Mouse (Mus musculus) ES-E14 (cell line): ENCODE results near the gene Ebf1. TPM values are rescaled to one million over a fixed set of nuclear protein-coding genes. Genes with fewer than 3 reads are reported as not detected.

Experiments used
- DNase-seq: peaks from one replicate; pipeline ENCODE4 v3.0.0-alpha.2; 2013; ENCODE audit warnings: low read depth, low spot score
- H3K27ac ChIP-seq: 2 replicates; pipeline ENCODE4 v1.5.1; 2012; ENCODE audit warnings: low read depth, mild to moderate bottlenecking, low read length, moderate library complexity, mixed read lengths; ENCODE audit not compliant: poor library complexity, insufficient read depth, severe bottlenecking
- H3K36me3 ChIP-seq: 2 replicates; pipeline ENCODE4 v1.6.1; 2012; ENCODE audit warnings: mild to moderate bottlenecking, low read length, moderate library complexity, mixed read lengths; ENCODE audit not compliant: control insufficient read depth, poor library complexity, insufficient read depth, severe bottlenecking
- H3K4me1 ChIP-seq, 2 experiments: fragments of 150-350 bp in 1 of 2; sonication (generic) in 1 of 2; 2 replicates each; pipeline ENCODE4 v1.6.1; 2012; ENCODE audit warnings: low read length in 2 of 2, mild to moderate bottlenecking in 1 of 2, mixed read lengths in 1 of 2; ENCODE audit not compliant: control insufficient read depth in 2 of 2, insufficient read depth in 2 of 2, poor library complexity in 1 of 2
- H3K4me3 ChIP-seq, 2 experiments: fragments of 150-350 bp in 1 of 2; sonication (generic) in 1 of 2; 2 replicates each; pipeline ENCODE4 v1.5.1; 2012; ENCODE audit warnings: low read length in 2 of 2, low read depth in 1 of 2, mild to moderate bottlenecking in 1 of 2, mixed read lengths in 1 of 2; ENCODE audit not compliant: insufficient read depth in 1 of 2, poor library complexity in 1 of 2, severe bottlenecking in 1 of 2
- H3K9ac ChIP-seq: 2 replicates; pipeline ENCODE4 v1.6.1; 2012; ENCODE audit warnings: low read depth, mild to moderate bottlenecking, low read length, mixed read lengths; ENCODE audit not compliant: poor library complexity, insufficient read depth, severe bottlenecking
- H3K9me3 ChIP-seq: fragments of 150-350 bp; sonication (generic); 2 replicates; pipeline ENCODE4 v1.6.1; 2012; ENCODE audit warnings: low read depth, mild to moderate bottlenecking, low read length; ENCODE audit not compliant: control insufficient read depth, insufficient read depth
- CHD2 ChIP-seq: IDR thresholded peaks from 2 replicates; pipeline ENCODE4 v1.6.1; 2014; ENCODE audit warnings: mild to moderate bottlenecking, low read depth, low read length, inconsistent platforms
- HCFC1 ChIP-seq: IDR thresholded peaks from 2 replicates; pipeline ENCODE4 v1.6.1; 2012; ENCODE audit warnings: low read length, inconsistent platforms, borderline replicate concordance; ENCODE audit not compliant: insufficient read depth
- MAFK ChIP-seq: IDR thresholded peaks from 2 replicates; pipeline ENCODE4 v1.6.1; 2014; ENCODE audit warnings: mild to moderate bottlenecking, low read depth, low read length, inconsistent platforms; ENCODE audit not compliant: insufficient read depth
- ZC3H11A ChIP-seq: IDR thresholded peaks from 2 replicates; pipeline ENCODE4 v1.6.1; 2012; ENCODE audit warnings: low read depth, mild to moderate bottlenecking, inconsistent platforms, low read length, borderline replicate concordance
- ZNF384 ChIP-seq: IDR thresholded peaks from 2 replicates; pipeline ENCODE4 v1.6.1; 2012; ENCODE audit warnings: low read depth, low read length, inconsistent platforms
- in situ Hi-C, 2 experiments: fragments of 600-800 bp; cut with MboI; formaldehyde crosslinking; loops; one replicate each; pipeline ENCODE4 v1.15.1; 2025; ENCODE audit warnings: low sequenced_read_pairs in 2 of 2, inconsistent platforms in 1 of 2; ENCODE audit not compliant: unreplicated experiment in 2 of 2
- total RNA-seq: library from RNA; depleted of rRNA; stranded (reverse); fragments of 300-350 nt; gene quantifications from 2 replicates; pipeline ENCODE4 v1.2.3, GENCODE M21; 2012

Ebf1 gene
- total RNA-seq, 1 experiment = 3.2 TPM

- TF ChIP-seq ZNF384 = no peak
- no peak for TF ChIP-seq HCFC1
- no peak for TF ChIP-seq ZC3H11A
- no peak for TF ChIP-seq CHD2
- no peak for TF ChIP-seq MAFK
- no peak for DNase-seq
- Histone ChIP-seq H3K9ac (no peak overlapping the region), H3K4me3 (peak overlapping the region in 1 of 2 experiments; percentile 29; a peak in 2 of 4 replicates), H3K27ac (no peak overlapping the region), H3K36me3 (no peaks in the 10 kb centered on the region), H3K9me3 (no peaks in the 10 kb centered on the region), H3K4me1 (no peaks in the 10 kb centered on the region)
- in situ Hi-C loops = no loop called here
These were observed 48.1 kb downstream of the Ebf1 start for GRCm38 (mm10) chr11:44665156-44665682.

DNA sequence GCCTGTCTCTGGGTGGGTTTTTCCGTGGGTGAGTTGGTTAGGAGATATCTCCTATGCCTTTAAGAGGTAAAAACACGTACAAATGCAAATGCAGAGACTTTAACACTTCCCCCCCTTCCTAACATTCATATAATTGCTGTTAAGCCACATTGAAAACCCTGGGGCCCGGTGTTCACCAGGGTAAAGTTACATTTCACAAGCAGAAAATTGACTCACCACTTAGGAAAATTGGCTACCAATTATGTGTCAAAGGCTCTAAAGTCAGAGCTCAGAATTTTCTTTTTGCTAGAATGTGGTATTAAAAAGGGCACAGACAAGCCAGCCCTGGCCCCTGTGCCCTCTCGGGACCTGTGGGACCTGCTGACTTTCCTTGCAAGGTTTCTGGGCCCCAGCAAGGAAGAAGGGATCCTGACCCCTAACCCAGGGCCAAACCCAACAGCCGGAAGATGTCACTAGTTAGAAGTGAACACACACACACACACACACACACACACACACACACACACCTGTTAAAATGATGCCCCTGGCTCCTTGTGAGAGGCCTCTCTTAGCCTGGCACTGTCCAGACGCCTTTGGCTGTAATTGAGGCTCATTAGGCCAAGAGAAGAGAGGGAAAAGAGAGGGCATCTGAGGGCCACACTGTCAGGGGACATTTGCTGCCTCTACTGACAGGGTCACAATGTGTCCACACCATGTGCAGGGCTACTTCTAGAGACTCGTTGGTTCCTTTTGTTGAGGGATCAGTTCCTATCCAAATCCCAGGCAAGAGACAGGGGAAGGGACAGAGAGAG is 48.8 kb downstream of the Ebf1 start:
- Histone ChIP-seq H3K27ac (no peak overlapping the region), H3K4me1 (no peaks in the 10 kb centered on the region), H3K9ac (no peak overlapping the region), H3K9me3 (no peaks in the 10 kb centered on the region), H3K4me3 (no peak overlapping the region), H3K36me3 (no peaks in the 10 kb centered on the region)
- TF ChIP-seq CHD2 (no peak), HCFC1 (no peak), ZNF384 (no peak), MAFK (no peak), ZC3H11A (no peak)
- DNase-seq = no peak
- in situ Hi-C loops = no loop called here

DNA sequence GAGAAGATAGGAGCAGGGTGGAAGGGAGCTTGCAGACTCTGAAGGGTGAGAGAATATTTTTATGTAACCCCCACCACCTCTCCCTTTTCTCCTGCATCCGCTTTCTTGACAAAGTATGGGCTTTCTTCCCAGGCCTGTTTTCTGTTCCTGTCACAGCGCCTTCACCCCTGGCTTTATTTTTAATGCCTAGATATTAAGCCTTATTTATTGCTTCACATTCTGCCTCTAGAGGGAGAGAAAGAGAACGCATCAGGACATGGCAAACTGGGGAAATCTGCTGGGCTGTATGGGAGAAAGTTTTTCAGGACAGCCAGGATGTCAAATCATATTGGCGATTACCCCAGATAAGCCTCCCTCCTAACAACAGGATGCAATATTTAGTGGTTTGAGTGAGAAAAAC is 49.6 kb downstream of the Ebf1 start:
- no peak for DNase-seq
- TF ChIP-seq CHD2 (no peak), ZC3H11A (no peak), HCFC1 (no peak), ZNF384 (no peak), MAFK (no peak)
- no peak overlapping the region for H3K4me3 ChIP-seq
- in situ Hi-C loops = no loop called here
- no peaks in the 10 kb centered on the region for H3K4me1 ChIP-seq
- no peaks in the 10 kb centered on the region for H3K36me3 ChIP-seq
- H3K9ac ChIP-seq = no peak overlapping the region
- H3K27ac ChIP-seq = no peak overlapping the region
- H3K9me3 ChIP-seq = no peaks in the 10 kb centered on the region

GRCm38 (mm10) chr11:44681306-44681705 is 64.2 kb downstream of the Ebf1 start:
- Histone ChIP-seq H3K9me3 (no peaks in the 10 kb centered on the region), H3K4me1 (peaks cover 2 to 8% of the 10 kb centered on the region in 2 experiments; a peak in 2 of 4 replicates), H3K9ac (no peak overlapping the region), H3K27ac (no peak overlapping the region), H3K36me3 (no peaks in the 10 kb centered on the region), H3K4me3 (no peak overlapping the region)
- TF ChIP-seq CHD2 = no peak
- TF ChIP-seq HCFC1 = no peak
- TF ChIP-seq ZC3H11A = no peak
- TF ChIP-seq MAFK = no peak
- no peak for TF ChIP-seq ZNF384
- in situ Hi-C loops = no loop called here
- DNase-seq = no peak
